Mouse (Mus musculus) stomach, postnatal 0 days (tissue): Measurements from ENCODE around the gene Cers5. TPM values are rescaled to one million over a fixed set of nuclear protein-coding genes. Genes with fewer than 3 reads are reported as not detected.
A peak's percentile ranks its signal among the peaks of the same experiment; 100 is the strongest.

Experiments used
- ATAC-seq: fragments of 200-750 bp; cut with Nextera tagmentation; 2 replicates; pipeline ENCODE4 v1.8.0; 2017; ENCODE audit not compliant: low FRiP score, low TSS enrichment
- DNase-seq: peaks from one replicate; pipeline ENCODE4 v3.0.0-alpha.2; 2016; ENCODE audit warnings: low spot score
- H3K27ac ChIP-seq: fragments of 300-500 bp; sonication (generic); replicated peaks from 2 replicates; pipeline ENCODE4 v1.5.1; 2014; ENCODE audit warnings: mild to moderate bottlenecking, control low read depth
- H3K27me3 ChIP-seq: fragments of 300-500 bp; sonication (generic); 2 replicates; pipeline ENCODE4 v1.6.1; 2014; ENCODE audit warnings: low read length; ENCODE audit not compliant: control insufficient read depth, insufficient read depth
- H3K36me3 ChIP-seq: fragments of 300-500 bp; sonication (generic); 2 replicates; pipeline ENCODE4 v1.6.1; 2014; ENCODE audit warnings: low read length, mixed read lengths; ENCODE audit not compliant: control insufficient read depth, insufficient read depth
- H3K4me1 ChIP-seq: fragments of 300-500 bp; sonication (generic); replicated peaks from 2 replicates; pipeline ENCODE4 v1.6.1; 2014; ENCODE audit warnings: antibody characterized with exemption; ENCODE audit not compliant: control insufficient read depth, insufficient read depth
- H3K4me2 ChIP-seq: fragments of 300-500 bp; sonication (generic); replicated peaks from 2 replicates; pipeline ENCODE4 v1.6.1; 2014; ENCODE audit warnings: low read depth, mild to moderate bottlenecking, control low read depth, moderate library complexity
- H3K4me3 ChIP-seq: fragments of 300-500 bp; sonication (generic); 2 replicates; pipeline ENCODE4 v1.5.1; 2014; ENCODE audit warnings: low read depth, low read length, control low read depth
- H3K9ac ChIP-seq: fragments of 300-500 bp; sonication (generic); 2 replicates; pipeline ENCODE4 v1.6.1; 2014; ENCODE audit warnings: mild to moderate bottlenecking, low read length, control low read depth, mixed read lengths
- H3K9me3 ChIP-seq: fragments of 300-500 bp; sonication (generic); 2 replicates; pipeline ENCODE4 v1.6.1; 2016; ENCODE audit warnings: low read length; ENCODE audit not compliant: control insufficient read depth
- CTCF ChIP-seq: IDR thresholded peaks from 2 replicates; pipeline ENCODE4 v1.5.1; 2016; ENCODE audit warnings: antibody characterized with exemption, low read depth, mild to moderate bottlenecking, moderate library complexity
- EP300 ChIP-seq: optimal IDR thresholded peaks from 2 replicates; pipeline ENCODE3; 2016; ENCODE audit warnings: antibody characterized with exemption
- WGBS: fragments of 180-500 bp; shearing (Covaris S2); extraction: QIAGEN DNeasy Blood & Tissue Kit; methylation state at CpG from one replicate; pipeline ENCODE4 v1.1.7; 2014; 5-methylcytosine and 5-hydroxymethylcytosine counted together
- polyA plus RNA-seq: library from polyadenylated mRNA; unstranded; fragments of >200 nt; fragmentation: Nextera tagmentation; extraction: Ambion mirVana; gene quantifications from 2 replicates; pipeline ENCODE4 v1.2.1, GENCODE M21; 2015

The Cers5 gene
- polyA plus RNA-seq, 1 experiment from 2014 or later = 32.2 TPM

GRCm38 (mm10) chr15:99712666-99713559, 59.8 kb downstream of the Cers5 start:
- no peaks in the 10 kb centered on the region for H3K27me3 ChIP-seq
- no peak overlapping the region for H3K4me2 ChIP-seq
- H3K9ac ChIP-seq = no peak overlapping the region
- 64% methylated on average over 13 of the region's 13 CpGs for WGBS
- H3K27ac ChIP-seq = no peak overlapping the region
- TF ChIP-seq CTCF = no peak
- no peak for TF ChIP-seq EP300
- H3K9me3 ChIP-seq = no peaks in the 10 kb centered on the region
- H3K4me1 ChIP-seq = no peaks in the 10 kb centered on the region
- DNase-seq = no peak
- H3K4me3 ChIP-seq = no peak overlapping the region
- H3K36me3 ChIP-seq = peaks cover 33% of the 10 kb centered on the region
- ATAC-seq = peak; percentile 1; the same call in 1 of the 2 replicates

- H3K27ac ChIP-seq = no peak overlapping the region
- no peak for DNase-seq
- no peak for ATAC-seq
- H3K9ac ChIP-seq = no peak overlapping the region
- no peaks in the 10 kb centered on the region for H3K4me1 ChIP-seq
- 61% methylated on average over 3 of the region's 3 CpGs for WGBS
- H3K9me3 ChIP-seq = no peaks in the 10 kb centered on the region
- no peaks in the 10 kb centered on the region for H3K27me3 ChIP-seq
- H3K4me2 ChIP-seq = no peak overlapping the region
- H3K36me3 ChIP-seq = peaks cover 40% of the 10 kb centered on the region
- H3K4me3 ChIP-seq = no peak overlapping the region
- no peak for TF ChIP-seq CTCF
- no peak for TF ChIP-seq EP300
These were observed 61.2 kb downstream of the Cers5 start for GRCm38 (mm10) chr15:99711491-99711890.

DNA sequence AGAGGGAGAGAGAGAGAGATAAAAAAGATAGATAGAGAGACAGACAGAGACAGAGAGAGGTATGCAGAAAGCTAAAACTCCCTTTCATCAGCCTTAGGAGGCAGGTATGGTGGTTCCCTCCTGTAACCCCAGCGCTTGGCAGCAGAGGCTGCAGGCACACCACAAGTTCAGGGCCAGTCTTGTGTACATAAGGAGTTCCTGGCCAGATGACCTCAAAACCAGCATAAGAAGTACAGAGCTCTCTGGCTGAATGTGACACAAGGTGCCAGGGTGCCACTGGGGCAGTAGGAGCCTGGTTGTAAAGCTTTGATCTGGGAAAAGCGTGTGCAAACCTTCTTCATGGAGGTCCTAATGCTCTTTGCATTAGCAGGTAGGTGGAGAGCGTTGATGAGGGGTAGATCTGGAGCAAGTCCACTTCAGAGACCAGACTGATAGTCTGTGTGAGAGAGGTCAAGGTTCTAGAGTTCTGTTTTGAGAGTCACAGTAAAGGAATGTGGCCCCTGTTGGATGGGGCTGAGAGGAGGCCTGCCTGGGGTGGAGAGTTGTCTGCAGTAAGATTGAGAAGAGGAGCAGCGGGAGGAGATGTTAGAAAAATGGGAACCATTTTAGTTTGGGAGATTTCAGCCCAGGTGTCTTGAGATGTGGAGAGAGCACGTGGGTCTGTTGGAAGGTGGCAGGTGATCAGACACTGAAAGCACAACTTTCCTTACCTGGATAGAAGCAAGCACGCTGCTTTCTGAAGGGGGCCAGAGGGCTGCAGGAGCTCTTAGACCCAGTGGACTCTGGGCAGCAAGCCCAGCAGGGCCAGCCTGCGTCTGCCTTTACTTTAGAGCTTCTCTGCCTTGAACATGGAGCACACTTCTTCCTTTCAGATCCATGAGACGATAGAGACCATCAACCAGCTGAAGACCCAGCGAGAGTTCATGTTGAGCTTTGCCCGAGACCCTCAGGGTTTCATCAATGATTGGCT, 62.2 kb downstream of the Cers5 start:
- Histone ChIP-seq H3K9ac (no peak overlapping the region), H3K27ac (no peak overlapping the region), H3K9me3 (no peaks in the 10 kb centered on the region), H3K27me3 (no peaks in the 10 kb centered on the region), H3K4me3 (no peak overlapping the region), H3K36me3 (peaks cover 43% of the 10 kb centered on the region), H3K4me2 (no peak overlapping the region), H3K4me1 (no peaks in the 10 kb centered on the region)
- TF ChIP-seq EP300 (no peak), CTCF (0 out of 2 replicates have a peak, but pooled peaks have one; percentile 25)
- 90% methylated on average over 10 of the region's 10 CpGs for WGBS
- no peak for DNase-seq
- ATAC-seq = no peak

DNA sequence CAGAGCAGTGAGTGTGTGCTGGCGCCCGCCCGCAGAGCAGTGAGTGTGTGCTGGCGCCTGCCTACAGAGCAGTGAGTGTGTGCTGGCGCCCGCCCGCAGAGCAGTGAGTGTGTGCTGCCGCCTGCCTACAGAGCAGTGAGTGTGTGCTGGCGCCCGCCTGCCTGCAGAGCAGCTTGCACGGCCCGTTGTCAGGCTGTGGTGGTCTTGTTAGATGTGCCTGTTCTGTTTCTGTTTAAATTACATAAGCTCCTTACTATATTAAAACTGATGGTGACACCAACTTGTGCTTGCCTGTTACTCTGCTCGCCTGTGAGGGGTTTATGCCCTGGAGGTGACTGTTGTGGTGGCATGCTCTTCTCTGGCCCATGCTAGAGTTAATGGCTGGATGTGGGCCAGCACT, 64.5 kb downstream of the Cers5 start:
- Histone ChIP-seq H3K4me3 (no peak overlapping the region), H3K4me1 (no peaks in the 10 kb centered on the region), H3K9me3 (no peaks in the 10 kb centered on the region), H3K27ac (no peak overlapping the region), H3K36me3 (peaks cover 43% of the 10 kb centered on the region), H3K27me3 (no peaks in the 10 kb centered on the region), H3K4me2 (no peak overlapping the region), H3K9ac (no peak overlapping the region)
- DNase-seq = no peak
- TF ChIP-seq CTCF (no peak), EP300 (no peak)
- 93% methylated on average over 13 of the region's 13 CpGs for WGBS
- ATAC-seq = no peak

GRCm38 (mm10) chr15:99705440-99706048, 67.1 kb downstream of the Cers5 start, which contains the start of gene Gm17349:
Gm17349 (minus strand) TSS chr15:99705490.
- ATAC-seq = no peak
- DNase-seq = peak; percentile 77
- H3K36me3 ChIP-seq = peaks cover 25% of the 10 kb centered on the region
- H3K4me3 ChIP-seq = no peak within 1 kb of the TSS
- 67% methylated on average over 11 of the region's 11 CpGs for WGBS
- no peaks in the 10 kb centered on the region for H3K27me3 ChIP-seq
- 0 out of 2 replicates have a peak within 1 kb of the TSS, but pooled peaks have one; percentile 13 for H3K27ac ChIP-seq
- H3K4me1 ChIP-seq = no peaks in the 10 kb centered on the region
- H3K9me3 ChIP-seq = no peaks in the 10 kb centered on the region
- no peak within 1 kb of the TSS for H3K4me2 ChIP-seq
- TF ChIP-seq EP300 (no peak), CTCF (peak; percentile 86)
- no peak within 1 kb of the TSS for H3K9ac ChIP-seq
